Mouse (Mus musculus): ENCODE measurements around the gene Pef1.

GRCm38 (mm10) chr4:130161349-130161748 is 59.0 kb downstream of the Pef1 start:
- TF ChIP-seq CTCF (IDR thresholded peaks at IDR 0.05; ENCODE audit: low read depth, low read length) (no peak), POLR2A (IDR thresholded peaks at IDR 0.05; ENCODE audit: insufficient read depth, low read length) (no peak)

Data from ES-Bruce4 (cell line).